13 mouse cellular contexts compared by ENCODE assay signal in the genomic region with DNA sequence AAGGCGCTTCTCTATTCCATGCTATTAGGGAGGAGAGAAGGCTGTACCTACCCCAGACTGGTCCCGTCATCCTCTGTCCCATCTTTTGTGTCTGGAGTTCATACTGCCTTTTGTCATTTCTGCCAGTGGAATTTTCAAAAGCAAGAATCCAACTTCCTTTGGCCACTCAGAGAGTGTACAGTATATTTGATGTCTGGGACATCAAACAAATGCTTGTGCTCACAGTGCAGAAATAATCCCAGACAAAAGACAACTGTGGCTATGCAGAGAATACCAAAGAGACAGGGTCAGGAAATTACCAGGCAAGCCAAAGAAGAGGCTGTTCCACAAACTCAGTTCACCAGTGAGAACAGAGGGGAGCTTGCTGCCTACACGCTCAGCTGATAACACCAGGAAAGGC.
A peak's percentile ranks its signal among the peaks of the same experiment; 100 is the strongest.
DNase-seq lines count a peak whose midpoint lies in the region; ATAC-seq and TF ChIP-seq lines count a peak whose summit lies in the region.
"Had no signal": no experiment of that assay in that cellular context is flagged by ENCODE, and none has a peak within 500 bp of the region (broad histone marks: within the 10 kb centered on the region; RNA-seq: fewer than 3 reads in every experiment).

No protein-coding gene starts in this region.

- H3K4me2 ChIP-seq in forebrain, embryonic 15.5 days (replicated peaks) = peak overlapping the region; percentile 51; the same call in 1 of the 2 replicates
- H3K4me2 ChIP-seq in limb, embryonic 14.5 days (replicated peaks; ENCODE audit: low read depth, low read length, severe bottlenecking) = peak overlapping the region; percentile 52

- no peak overlapping the region for H3K4me3 ChIP-seq in forebrain, embryonic 15.5 days
- no peak overlapping the region for H3K4me3 ChIP-seq in limb, embryonic 14.5 days (replicated peaks; ENCODE audit: low read length)

- no peak for TF ChIP-seq POLR2A in limb, embryonic 14.5 days (IDR thresholded peaks at IDR 0.05; ENCODE audit: borderline replicate concordance, extremely low read depth, insufficient read depth, insufficient read length)

- H3K36me3 ChIP-seq in forebrain, embryonic 15.5 days = no peaks in the 10 kb centered on the region
- H3K36me3 ChIP-seq in limb, embryonic 14.5 days (ENCODE audit: control insufficient read depth, insufficient read depth, low read length) = no peaks in the 10 kb centered on the region
- H3K36me3 ChIP-seq: G1E had no signal

- peak; percentile 42 for ATAC-seq in forebrain, embryonic 15.5 days (replicated peaks)
- no peak for ATAC-seq in limb, embryonic 14.5 days (ENCODE audit: low FRiP score, low read depth)

- peak overlapping the region; percentile 72 for H3K27ac ChIP-seq in forebrain, embryonic 15.5 days (replicated peaks)
- no peak overlapping the region for H3K27ac ChIP-seq in limb, embryonic 14.5 days (replicated peaks; ENCODE audit: low read depth, low read length)

- no peak overlapping the region for H3K9ac ChIP-seq in forebrain, embryonic 15.5 days (replicated peaks)
- H3K9ac ChIP-seq in limb, embryonic 14.5 days (ENCODE audit: low read depth, low read length, severe bottlenecking) = no peak overlapping the region

- peaks cover 39% of the 10 kb centered on the region for H3K4me1 ChIP-seq in forebrain, embryonic 15.5 days
- H3K4me1 ChIP-seq in limb, embryonic 14.5 days (ENCODE audit: control insufficient read depth, insufficient read depth, low read length) = peaks cover 11% of the 10 kb centered on the region

- no peaks in the 10 kb centered on the region for H3K9me3 ChIP-seq in forebrain, embryonic 15.5 days
- no peaks in the 10 kb centered on the region for H3K9me3 ChIP-seq in limb, embryonic 14.5 days (ENCODE audit: control insufficient read depth, low read length)
- H3K9me3 ChIP-seq: G1E had no signal

- peaks cover 13% of the 10 kb centered on the region for H3K27me3 ChIP-seq in forebrain, embryonic 15.5 days
- H3K27me3 ChIP-seq in limb, embryonic 14.5 days (ENCODE audit: control insufficient read depth, insufficient read depth, low read length) = 0 out of 2 replicates have a peak, but pooled peaks cover 4% of the 10 kb centered on the region

- 18% methylated on average over 3 of the region's 3 CpGs for WGBS in forebrain, embryonic 15.5 days
- WGBS in limb, embryonic 14.5 days = 67% methylated on average over 3 of the region's 3 CpGs

- peak; percentile 64 for DNase-seq in retina, postnatal 1 day
- DNase-seq in retina, embryonic 14.5 days (ENCODE audit: low spot score) = no peak
- no peak for DNase-seq in limb, embryonic 14.5 days (ENCODE audit: low spot score)
- DNase-seq in gastrocnemius, adult 18-20 months (ENCODE audit: low spot score) = no peak
- DNase-seq in T-cell, adult 2 months (ENCODE audit: low spot score) = no peak
- no peak for DNase-seq in urinary bladder, postnatal 25 days (ENCODE audit: low spot score)
- DNase-seq: adrenal gland, adult 2 months; cerebellum, adult 9-11 months; heart, postnatal 36 days; lung, postnatal 14 days; spleen, adult 18-20 months had no signal
